Mouse (Mus musculus): ENCODE measurements at regions not wholly inside any gene's neighbourhood (a gene's known extent, or its start where the extent isn't known, plus 50 kb on each side); places are given as distances from the start of the nearest gene placed in this dataset.

GRCm38 (mm10) chr17:93260366-93261205, 61.8 kb downstream of the Adcyap1 start:
- DNase-seq (ENCODE audit: low spot score), result no peak
- WGBS, result 59% methylated on average over 8 of the region's 8 CpGs

GRCm38 (mm10) chr17:93261206-93261504, 62.3 kb downstream of the Adcyap1 start:
- WGBS, result 62% methylated on average over 1 of the region's 1 CpGs
- H3K36me3 ChIP-seq, result no peaks in the 10 kb centered on the region
- no peak overlapping the region for H3K4me3 ChIP-seq
- no peaks in the 10 kb centered on the region for H3K27me3 ChIP-seq (ENCODE audit: low read depth, poor library complexity, severe bottlenecking)
- H3K4me1 ChIP-seq, result peaks cover 12% of the 10 kb centered on the region
- DNase-seq (ENCODE audit: low spot score), result no peak
- H3K9me3 ChIP-seq (replicated peaks), result no peaks in the 10 kb centered on the region
- 0 out of 2 replicates have a peak overlapping the region, but pooled peaks have one; percentile 13 for H3K27ac ChIP-seq (replicated peaks)

More at GRCm38 (mm10) chr17:93260366-93261205, 61.8 kb downstream of the Adcyap1 start:
- no peak overlapping the region for H3K4me3 ChIP-seq
- H3K36me3 ChIP-seq, result no peaks in the 10 kb centered on the region
- H3K9me3 ChIP-seq (replicated peaks), result no peaks in the 10 kb centered on the region
- 0 out of 2 replicates have a peak overlapping the region, but pooled peaks have one; percentile 13 for H3K27ac ChIP-seq (replicated peaks)
- H3K4me1 ChIP-seq, result peaks cover 12% of the 10 kb centered on the region
- no peaks in the 10 kb centered on the region for H3K27me3 ChIP-seq (ENCODE audit: low read depth, poor library complexity, severe bottlenecking)

- DNase-seq (ENCODE audit: low spot score), result peak; percentile 13
- H3K27me3 ChIP-seq (ENCODE audit: low read depth, poor library complexity, severe bottlenecking), result peaks cover 20% of the 10 kb centered on the region
- H3K27ac ChIP-seq (replicated peaks), result no peak overlapping the region
- WGBS, result 11% methylated on average over 1 of the region's 1 CpGs
- no peaks in the 10 kb centered on the region for H3K36me3 ChIP-seq
- H3K4me1 ChIP-seq, result no peaks in the 10 kb centered on the region
- H3K9me3 ChIP-seq (replicated peaks), result no peaks in the 10 kb centered on the region
- H3K4me3 ChIP-seq, result no peak overlapping the region
Observed at GRCm38 (mm10) chr17:93306121-93306520, 107.3 kb downstream of the Adcyap1 start.

GRCm38 (mm10) chr17:93312139-93312538, 113.3 kb downstream of the Adcyap1 start:
- DNase-seq (ENCODE audit: low spot score), result no peak

GRCm38 (mm10) chr17:93312640-93313309, 114.0 kb downstream of the Adcyap1 start:
- peaks cover 46% of the 10 kb centered on the region for H3K27me3 ChIP-seq (ENCODE audit: low read depth, poor library complexity, severe bottlenecking)
- no peak overlapping the region for H3K4me3 ChIP-seq
- H3K27ac ChIP-seq (replicated peaks), result no peak overlapping the region
- H3K9me3 ChIP-seq (replicated peaks), result no peaks in the 10 kb centered on the region
- WGBS, result 71% methylated on average over 3 of the region's 3 CpGs
- no peak for DNase-seq (ENCODE audit: low spot score)
- peaks cover 22% of the 10 kb centered on the region for H3K4me1 ChIP-seq
- H3K36me3 ChIP-seq, result no peaks in the 10 kb centered on the region

More at GRCm38 (mm10) chr17:93312139-93312538, 113.3 kb downstream of the Adcyap1 start:
- Histone ChIP-seq H3K4me1 (peaks cover 22% of the 10 kb centered on the region), H3K27ac (replicated peaks) (no peak overlapping the region), H3K4me3 (no peak overlapping the region), H3K9me3 (replicated peaks) (no peaks in the 10 kb centered on the region), H3K27me3 (ENCODE audit: low read depth, poor library complexity, severe bottlenecking) (peaks cover 46% of the 10 kb centered on the region), H3K36me3 (no peaks in the 10 kb centered on the region)
- WGBS, result 51% methylated on average over 4 of the region's 4 CpGs

GRCm38 (mm10) chr17:93313310-93313688, 114.5 kb downstream of the Adcyap1 start:
- H3K27ac ChIP-seq (replicated peaks), result no peak overlapping the region
- no peaks in the 10 kb centered on the region for H3K36me3 ChIP-seq
- DNase-seq (ENCODE audit: low spot score), result peak; percentile 16
- peaks cover 22% of the 10 kb centered on the region for H3K4me1 ChIP-seq
- H3K4me3 ChIP-seq, result no peak overlapping the region
- WGBS, result 46% methylated on average over 2 of the region's 2 CpGs
- H3K27me3 ChIP-seq (ENCODE audit: low read depth, poor library complexity, severe bottlenecking), result peaks cover 46% of the 10 kb centered on the region
- no peaks in the 10 kb centered on the region for H3K9me3 ChIP-seq (replicated peaks)

- Histone ChIP-seq H3K4me3 (no peak overlapping the region), H3K9me3 (replicated peaks) (no peaks in the 10 kb centered on the region), H3K27me3 (ENCODE audit: low read depth, poor library complexity, severe bottlenecking) (peaks cover 40% of the 10 kb centered on the region), H3K4me1 (peaks cover 22% of the 10 kb centered on the region), H3K36me3 (no peaks in the 10 kb centered on the region), H3K27ac (replicated peaks) (no peak overlapping the region)
- 70% methylated on average over 3 of the region's 3 CpGs for WGBS
- no peak for DNase-seq (ENCODE audit: low spot score)
Observed at GRCm38 (mm10) chr17:93314144-93314543, 115.3 kb downstream of the Adcyap1 start.

GRCm38 (mm10) chr17:93321482-93321881, 122.7 kb downstream of the Adcyap1 start:
- Histone ChIP-seq H3K27me3 (ENCODE audit: low read depth, poor library complexity, severe bottlenecking) (peaks cover 2% of the 10 kb centered on the region; the same call in 1 of the 2 replicates), H3K4me3 (no peak overlapping the region), H3K4me1 (no peaks in the 10 kb centered on the region), H3K27ac (replicated peaks) (no peak overlapping the region), H3K9me3 (replicated peaks) (no peaks in the 10 kb centered on the region; the same call in 1 of the 2 replicates), H3K36me3 (no peaks in the 10 kb centered on the region)
- 83% methylated on average over 4 of the region's 4 CpGs for WGBS
- no peak for DNase-seq (ENCODE audit: low spot score)

- Histone ChIP-seq H3K4me3 (no peak overlapping the region), H3K27ac (replicated peaks) (no peak overlapping the region), H3K27me3 (ENCODE audit: low read depth, poor library complexity, severe bottlenecking) (no peaks in the 10 kb centered on the region), H3K4me1 (no peaks in the 10 kb centered on the region), H3K9me3 (replicated peaks) (no peaks in the 10 kb centered on the region), H3K36me3 (no peaks in the 10 kb centered on the region)
- 81% methylated on average over 1 of the region's 1 CpGs for WGBS
- DNase-seq (ENCODE audit: low spot score), result no peak
Observed at GRCm38 (mm10) chr17:93337576-93337975, 138.8 kb downstream of the Adcyap1 start.

- no peak for DNase-seq (ENCODE audit: low spot score)
- Histone ChIP-seq H3K27ac (replicated peaks) (no peak overlapping the region), H3K9me3 (replicated peaks) (no peaks in the 10 kb centered on the region), H3K4me1 (no peaks in the 10 kb centered on the region), H3K36me3 (no peaks in the 10 kb centered on the region), H3K4me3 (no peak overlapping the region), H3K27me3 (ENCODE audit: low read depth, poor library complexity, severe bottlenecking) (no peaks in the 10 kb centered on the region)
Observed at GRCm38 (mm10) chr17:93355238-93355637, 156.4 kb downstream of the Adcyap1 start.

GRCm38 (mm10) chr17:93362926-93363325, 164.1 kb downstream of the Adcyap1 start:
- no peak for DNase-seq (ENCODE audit: low spot score)
- Histone ChIP-seq H3K4me3 (no peak overlapping the region), H3K27ac (replicated peaks) (no peak overlapping the region), H3K4me1 (no peaks in the 10 kb centered on the region), H3K27me3 (ENCODE audit: low read depth, poor library complexity, severe bottlenecking) (no peaks in the 10 kb centered on the region), H3K9me3 (replicated peaks) (no peaks in the 10 kb centered on the region), H3K36me3 (no peaks in the 10 kb centered on the region)

- H3K4me3 ChIP-seq, result no peak overlapping the region
- H3K4me1 ChIP-seq, result no peaks in the 10 kb centered on the region
- H3K27me3 ChIP-seq (ENCODE audit: low read depth, poor library complexity, severe bottlenecking), result no peaks in the 10 kb centered on the region
- no peak overlapping the region for H3K27ac ChIP-seq (replicated peaks)
- H3K36me3 ChIP-seq, result no peaks in the 10 kb centered on the region
- no peaks in the 10 kb centered on the region for H3K9me3 ChIP-seq (replicated peaks)
- no peak for DNase-seq (ENCODE audit: low spot score)
Observed at GRCm38 (mm10) chr17:93377453-93378091, 178.8 kb downstream of the Adcyap1 start.

Measured in midbrain, embryonic 10.5 days (tissue).